Mouse (Mus musculus) stomach, postnatal 0 days (tissue): ENCODE data around the gene Tm9sf1.

Experiments used
- CTCF ChIP-seq: IDR thresholded peaks from 2 replicates; pipeline ENCODE4 v1.5.1; 2016; ENCODE audit warnings: antibody characterized with exemption, low read depth, mild to moderate bottlenecking, moderate library complexity
- EP300 ChIP-seq: optimal IDR thresholded peaks from 2 replicates; pipeline ENCODE3; 2016; ENCODE audit warnings: antibody characterized with exemption

DNA sequence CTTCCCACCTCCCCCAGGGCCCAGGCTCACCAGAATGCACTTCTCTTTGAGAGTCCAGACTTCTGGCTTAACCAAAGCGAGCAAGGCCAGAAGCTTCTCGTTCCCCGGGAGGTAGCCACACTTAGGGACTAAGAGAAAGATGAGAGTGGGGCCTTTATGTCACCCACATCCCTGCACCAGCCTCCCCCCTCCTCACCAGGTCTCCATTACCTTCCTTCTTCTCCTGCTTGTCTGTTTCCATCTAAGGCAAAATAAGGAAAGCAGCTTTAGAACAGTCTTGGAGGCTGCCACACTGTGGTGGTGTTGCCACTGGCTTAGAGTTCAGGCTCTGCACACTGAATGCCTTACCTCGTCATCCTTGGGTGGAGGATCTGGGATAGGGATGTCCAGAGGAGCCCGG is 54.3 kb downstream of the Tm9sf1 start:
- no peak for TF ChIP-seq EP300
- no peak for TF ChIP-seq CTCF
